Mouse (Mus musculus) midbrain, embryonic 10.5 days (tissue): ENCODE measurements around the gene Pid1. TPM values are rescaled to one million over a fixed set of nuclear protein-coding genes. Genes with fewer than 3 reads are reported as not detected.

ENCODE experiments used
- DNase-seq: peaks from one replicate; pipeline ENCODE4 v3.0.0-alpha.2; 2017; ENCODE audit warnings: low spot score
- H3K27ac ChIP-seq: fragments of 300-500 bp; sonication (generic); replicated peaks from 2 replicates; pipeline ENCODE4 v1.5.1; 2016; ENCODE audit warnings: mild to moderate bottlenecking
- H3K27me3 ChIP-seq: fragments of 300-500 bp; sonication (generic); 2 replicates; pipeline ENCODE4 v1.6.1; 2016; ENCODE audit warnings: low read depth, mild to moderate bottlenecking; ENCODE audit not compliant: poor library complexity, severe bottlenecking
- H3K36me3 ChIP-seq: fragments of 300-500 bp; sonication (generic); 2 replicates; pipeline ENCODE4 v1.6.1; 2016; ENCODE audit warnings: mild to moderate bottlenecking, moderate library complexity
- H3K4me1 ChIP-seq: fragments of 300-500 bp; sonication (generic); 2 replicates; pipeline ENCODE4 v1.6.1; 2016
- H3K4me3 ChIP-seq: fragments of 300-500 bp; sonication (generic); 2 replicates; pipeline ENCODE4 v1.5.1; 2016; ENCODE audit warnings: mild to moderate bottlenecking, moderate library complexity
- H3K9me3 ChIP-seq: fragments of 300-500 bp; sonication (generic); replicated peaks from 2 replicates; pipeline ENCODE4 v1.6.1; 2016; ENCODE audit warnings: mild to moderate bottlenecking
- WGBS: fragments of 180-500 bp; shearing (Covaris S2); methylation state at CpG from one replicate; pipeline ENCODE4 v1.1.7; 2016; 5-methylcytosine and 5-hydroxymethylcytosine counted together
- polyA plus RNA-seq: library from polyadenylated mRNA; unstranded; fragments of >200 nt; fragmentation: Nextera tagmentation; extraction: Ambion mirVana; gene quantifications from 2 replicates; pipeline ENCODE4 v1.2.1, GENCODE M21; 2016

Gene Pid1
- polyA plus RNA-seq, 1 experiment from 2014 or later: 9.6 TPM

DNA sequence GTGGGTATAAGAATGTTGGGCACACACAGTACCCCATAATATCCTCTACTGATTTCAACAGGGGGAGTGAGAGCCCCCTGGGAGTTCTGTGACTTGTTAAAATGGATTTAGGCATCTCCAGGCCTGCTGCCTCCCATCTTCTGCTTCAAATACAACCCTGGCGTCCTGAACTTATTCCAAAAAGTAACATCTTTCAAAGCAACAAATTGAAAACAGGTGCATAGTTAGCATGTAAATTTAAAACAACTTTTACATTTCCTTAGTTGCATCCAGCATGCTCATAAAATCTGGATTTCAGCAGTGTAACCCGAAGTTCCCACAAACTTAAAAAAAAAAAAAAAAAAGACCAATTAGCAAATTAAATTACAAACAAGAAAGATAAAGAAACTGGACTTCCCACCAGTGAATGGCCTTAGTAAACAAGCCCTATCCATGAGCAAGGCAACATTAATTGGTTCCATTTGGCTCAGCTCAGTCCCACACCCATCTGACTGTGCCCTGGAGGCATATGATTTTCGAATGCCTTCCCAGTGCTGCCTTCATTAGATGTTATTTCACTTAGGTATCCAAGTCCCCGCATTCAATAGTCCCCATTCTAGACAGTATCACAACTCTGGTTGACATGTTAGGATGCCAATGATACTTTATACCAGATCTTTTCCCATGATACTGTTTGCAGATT is 177.1 kb downstream of the Pid1 start:
- 66% methylated on average over 4 of the region's 4 CpGs for WGBS
- H3K4me1 ChIP-seq: no peaks in the 10 kb centered on the region
- H3K4me3 ChIP-seq: no peak overlapping the region
- H3K27me3 ChIP-seq: no peaks in the 10 kb centered on the region
- H3K27ac ChIP-seq: no peak overlapping the region
- no peak for DNase-seq
- no peaks in the 10 kb centered on the region for H3K36me3 ChIP-seq
- H3K9me3 ChIP-seq: no peaks in the 10 kb centered on the region

DNA sequence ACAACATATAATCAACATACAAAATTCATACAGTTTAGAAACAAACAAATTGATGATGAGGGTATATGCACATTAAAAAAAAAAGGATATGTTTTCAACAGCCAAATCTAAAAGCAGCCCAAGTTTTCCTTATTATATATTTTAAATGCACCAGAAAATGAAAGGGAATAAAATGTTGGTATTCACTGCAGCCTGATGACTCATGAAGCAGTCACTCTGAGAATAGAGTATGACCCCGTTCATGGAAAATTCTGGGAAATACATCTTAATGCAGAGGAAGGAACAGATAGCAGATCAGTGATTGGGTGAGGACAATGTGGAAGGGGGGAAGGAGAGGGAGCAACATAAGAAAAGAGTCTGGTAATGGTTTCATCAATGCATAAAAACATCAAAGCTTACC is 186.3 kb downstream of the Pid1 start:
- 79% methylated on average over 1 of the region's 1 CpGs for WGBS
- H3K27ac ChIP-seq: no peak overlapping the region

DNA sequence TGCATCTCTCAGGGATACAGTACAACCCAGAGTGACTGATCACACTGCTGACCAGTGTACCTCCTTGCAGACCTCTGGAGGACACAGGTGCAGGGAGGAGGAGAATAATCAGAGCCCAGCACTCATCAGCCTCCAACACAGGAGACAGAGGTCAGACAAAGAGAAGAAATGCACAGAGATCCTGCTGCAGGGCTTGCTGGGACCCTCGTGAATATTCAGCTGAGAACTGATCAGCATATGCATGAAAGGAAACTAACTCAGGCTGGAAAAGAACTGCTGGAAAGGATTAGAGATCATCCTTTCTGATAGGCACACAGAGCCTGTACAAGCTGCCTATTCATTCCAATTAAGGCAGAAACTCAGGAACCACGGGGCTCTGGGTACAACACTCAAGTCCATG is 186.9 kb downstream of the Pid1 start:
- Histone ChIP-seq H3K4me1 (peaks cover 16% of the 10 kb centered on the region), H3K9me3 (0 out of 2 replicates have a peak, but pooled peaks cover 3% of the 10 kb centered on the region), H3K27ac (peak overlapping the region; percentile 84), H3K36me3 (no peaks in the 10 kb centered on the region), H3K27me3 (no peaks in the 10 kb centered on the region), H3K4me3 (no peak overlapping the region)
- peak; percentile 26 for DNase-seq
- WGBS: 18% methylated on average over 2 of the region's 2 CpGs

More for the DNA sequence above, 186.3 kb downstream of the Pid1 start:
- 0 out of 2 replicates have a peak, but pooled peaks cover 3% of the 10 kb centered on the region for H3K9me3 ChIP-seq
- no peak overlapping the region for H3K4me3 ChIP-seq
- H3K36me3 ChIP-seq: no peaks in the 10 kb centered on the region
- H3K4me1 ChIP-seq: peaks cover 16% of the 10 kb centered on the region
- no peaks in the 10 kb centered on the region for H3K27me3 ChIP-seq
- DNase-seq: no peak

DNA sequence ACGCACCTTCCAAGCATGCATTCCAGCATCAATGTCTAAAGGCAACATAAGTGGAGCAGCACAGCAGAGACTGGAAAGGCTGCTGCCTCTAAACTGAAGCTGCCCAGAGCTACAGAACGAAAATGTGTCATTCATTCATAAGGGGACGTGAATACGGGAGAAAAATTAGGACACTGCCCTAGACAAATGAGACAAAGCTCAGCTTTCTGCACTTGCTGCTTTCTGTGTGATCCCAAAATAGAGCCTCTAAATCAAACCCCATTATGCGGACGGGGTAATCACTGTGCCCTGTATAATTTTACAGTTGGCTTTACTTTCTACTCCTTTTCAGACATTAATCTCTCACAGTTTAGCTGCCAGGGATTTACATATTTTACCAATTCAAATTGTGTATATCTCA is 191.0 kb downstream of the Pid1 start:
- Histone ChIP-seq H3K4me3 (no peak overlapping the region), H3K9me3 (no peaks in the 10 kb centered on the region), H3K27me3 (no peaks in the 10 kb centered on the region), H3K27ac (no peak overlapping the region), H3K4me1 (peaks cover 13% of the 10 kb centered on the region), H3K36me3 (no peaks in the 10 kb centered on the region)
- DNase-seq: no peak
- 80% methylated on average over 6 of the region's 6 CpGs for WGBS

DNA sequence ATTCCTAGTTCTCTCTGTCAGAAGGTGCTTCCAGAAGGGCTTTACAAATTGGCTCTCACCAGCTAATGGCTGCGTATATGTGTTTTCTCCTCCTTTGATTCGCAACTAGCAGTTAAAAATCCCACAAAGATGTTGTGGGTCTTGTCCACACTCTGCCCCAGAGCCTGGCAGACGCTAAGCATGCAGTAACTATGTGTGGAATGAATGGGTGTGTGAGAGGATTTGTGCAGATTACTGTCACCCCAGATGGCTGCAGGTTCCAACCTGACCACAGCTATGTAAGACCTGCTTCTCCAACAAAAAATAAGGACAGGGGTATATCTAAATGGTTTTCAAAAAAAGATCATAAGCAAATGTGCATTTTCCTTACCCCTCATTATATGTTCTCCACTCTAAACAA is 206.2 kb downstream of the Pid1 start:
- no peaks in the 10 kb centered on the region for H3K9me3 ChIP-seq
- DNase-seq: no peak
- 86% methylated on average over 3 of the region's 3 CpGs for WGBS
- H3K4me1 ChIP-seq: peaks cover 7% of the 10 kb centered on the region; the same call in 1 of the 2 replicates
- no peaks in the 10 kb centered on the region for H3K36me3 ChIP-seq
- no peaks in the 10 kb centered on the region for H3K27me3 ChIP-seq
- no peak overlapping the region for H3K4me3 ChIP-seq
- H3K27ac ChIP-seq: no peak overlapping the region

DNA sequence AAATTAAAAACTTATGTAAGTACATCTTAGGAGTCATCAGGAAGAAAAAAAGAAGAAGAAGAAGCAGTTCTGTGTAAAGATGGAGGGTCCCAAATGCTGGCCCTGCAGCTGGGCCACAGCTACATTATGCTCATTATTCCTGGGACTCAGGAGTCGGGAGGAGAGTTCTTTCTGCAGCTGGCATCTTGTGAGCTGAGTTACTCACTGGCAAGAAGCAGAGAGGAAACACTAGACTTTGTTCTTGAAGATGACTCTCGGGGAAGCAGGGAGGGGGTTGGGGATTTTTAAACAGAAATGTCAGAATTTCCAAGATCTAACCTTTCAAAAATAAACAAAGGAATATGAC is 208.4 kb downstream of the Pid1 start:
- H3K4me1 ChIP-seq: peaks cover 7% of the 10 kb centered on the region; the same call in 1 of the 2 replicates
- H3K4me3 ChIP-seq: no peak overlapping the region
- H3K27ac ChIP-seq: peak overlapping the region; percentile 74
- DNase-seq: peak; percentile 21
- WGBS: 32% methylated on average over 2 of the region's 2 CpGs
- no peaks in the 10 kb centered on the region for H3K36me3 ChIP-seq
- H3K27me3 ChIP-seq: no peaks in the 10 kb centered on the region
- H3K9me3 ChIP-seq: no peaks in the 10 kb centered on the region

DNA sequence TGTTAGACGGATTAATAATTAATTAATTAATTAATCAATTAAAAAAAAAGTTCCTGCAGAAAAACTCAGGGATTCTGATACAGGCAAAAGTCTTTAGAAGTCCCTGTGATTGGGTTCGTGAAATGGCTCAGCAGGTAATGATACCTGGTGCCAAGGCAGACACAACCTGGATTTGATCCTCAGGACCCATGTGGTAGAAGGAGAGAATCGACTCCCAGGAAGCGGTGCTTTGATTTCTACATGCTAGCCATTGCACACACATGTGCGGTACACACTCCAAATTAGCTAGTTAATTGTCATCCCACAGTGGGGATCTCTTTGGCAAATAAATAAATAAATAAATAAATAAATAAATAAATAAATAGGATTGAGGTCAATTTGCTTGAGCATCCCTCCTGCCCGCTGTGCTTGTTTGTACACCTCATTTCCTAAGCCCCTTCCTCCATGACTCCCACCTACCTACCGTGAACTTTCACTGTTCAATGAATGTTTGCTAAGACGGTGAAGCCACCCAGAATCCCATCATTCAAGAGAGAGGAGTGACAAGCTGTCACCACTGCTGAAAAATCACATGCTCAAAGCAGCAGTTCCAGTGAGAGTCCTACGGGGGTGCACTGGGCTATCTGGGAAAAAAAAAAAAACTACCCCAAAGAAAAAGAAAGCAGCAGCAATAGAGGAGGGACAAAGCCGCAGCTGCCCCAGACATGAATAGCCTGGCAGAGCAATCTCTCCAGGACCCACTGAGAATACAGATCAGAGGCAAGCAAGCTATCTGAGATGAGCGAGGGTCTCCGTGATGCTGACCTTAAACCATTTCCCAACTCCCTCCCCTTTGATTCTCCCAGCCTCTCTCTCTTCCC is 209.0 kb downstream of the Pid1 start:
- WGBS: 68% methylated on average over 12 of the region's 12 CpGs
- peak; percentile 25 for DNase-seq
- Histone ChIP-seq H3K27me3 (no peaks in the 10 kb centered on the region), H3K9me3 (no peaks in the 10 kb centered on the region), H3K27ac (peak overlapping the region; percentile 74), H3K36me3 (no peaks in the 10 kb centered on the region), H3K4me3 (no peak overlapping the region), H3K4me1 (peaks cover 7% of the 10 kb centered on the region; the same call in 1 of the 2 replicates)

DNA sequence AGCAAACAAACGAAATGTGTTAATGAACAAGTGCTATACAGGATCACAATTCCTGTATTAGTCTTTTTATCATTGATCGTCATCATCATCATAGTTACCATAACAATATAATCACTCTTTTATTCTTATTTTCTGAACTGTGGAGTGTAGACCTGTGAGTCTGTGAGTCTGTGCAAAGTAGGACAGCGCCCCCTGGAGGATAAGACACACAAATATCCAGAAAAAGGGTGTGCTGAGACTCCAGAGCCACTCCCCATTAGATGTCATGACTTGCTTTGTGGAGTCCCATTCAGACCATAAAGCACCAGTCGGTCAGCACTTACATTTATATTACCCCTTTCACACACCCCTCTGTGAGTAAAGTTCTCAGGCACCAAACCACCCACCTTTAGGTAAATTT is 210.0 kb downstream of the Pid1 start:
- DNase-seq: no peak
- 59% methylated on average over 4 of the region's 4 CpGs for WGBS

DNA sequence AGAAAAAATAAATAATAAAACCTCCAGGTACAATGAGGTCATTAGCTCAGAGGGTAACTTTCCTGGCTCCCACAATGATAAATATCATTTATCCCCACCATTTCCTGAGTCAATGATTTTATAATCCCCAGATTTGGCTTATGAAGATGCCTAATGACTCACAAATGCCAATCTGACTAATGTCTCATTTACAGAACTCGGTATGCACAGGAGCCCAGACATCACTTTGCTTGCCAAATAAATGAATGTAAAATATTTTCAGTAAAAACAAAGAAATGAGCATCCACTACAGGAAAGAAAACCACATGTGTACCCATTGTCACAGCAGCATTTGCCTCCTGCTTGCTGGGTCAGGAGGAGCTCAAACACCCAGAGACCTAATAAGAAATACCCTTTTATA is 222.4 kb downstream of the Pid1 start:
- H3K9me3 ChIP-seq: no peaks in the 10 kb centered on the region
- no peak for DNase-seq
- no peaks in the 10 kb centered on the region for H3K4me1 ChIP-seq
- WGBS: 89% methylated on average over 1 of the region's 1 CpGs
- H3K27me3 ChIP-seq: no peaks in the 10 kb centered on the region
- no peak overlapping the region for H3K27ac ChIP-seq
- no peak overlapping the region for H3K4me3 ChIP-seq
- no peaks in the 10 kb centered on the region for H3K36me3 ChIP-seq

More for the DNA sequence above, 210.0 kb downstream of the Pid1 start:
- H3K27me3 ChIP-seq: no peaks in the 10 kb centered on the region
- H3K4me1 ChIP-seq: peaks cover 7% of the 10 kb centered on the region; the same call in 1 of the 2 replicates
- no peak overlapping the region for H3K27ac ChIP-seq
- H3K9me3 ChIP-seq: no peaks in the 10 kb centered on the region
- no peak overlapping the region for H3K4me3 ChIP-seq
- H3K36me3 ChIP-seq: no peaks in the 10 kb centered on the region

DNA sequence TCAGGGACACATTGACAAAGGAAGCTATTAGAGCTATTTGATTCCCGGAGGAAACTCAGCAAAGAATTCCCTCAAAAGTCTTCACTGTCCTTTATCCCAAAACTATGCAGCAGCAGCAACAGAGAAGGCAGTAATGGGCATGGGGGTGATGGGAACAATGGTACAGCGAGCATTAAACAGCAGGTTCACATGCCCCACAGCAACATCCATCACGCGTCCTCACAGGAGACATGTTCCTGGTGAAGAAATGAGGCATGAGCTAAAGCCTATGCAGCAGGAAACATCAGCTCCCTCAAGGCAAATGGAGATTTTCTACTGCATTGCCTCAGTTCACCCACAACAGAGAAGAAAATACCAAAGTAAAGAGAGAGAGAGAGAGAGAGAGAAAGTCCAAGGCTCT is 231.5 kb downstream of the Pid1 start:
- no peaks in the 10 kb centered on the region for H3K9me3 ChIP-seq
- DNase-seq: no peak
- WGBS: 91% methylated on average over 4 of the region's 4 CpGs

DNA sequence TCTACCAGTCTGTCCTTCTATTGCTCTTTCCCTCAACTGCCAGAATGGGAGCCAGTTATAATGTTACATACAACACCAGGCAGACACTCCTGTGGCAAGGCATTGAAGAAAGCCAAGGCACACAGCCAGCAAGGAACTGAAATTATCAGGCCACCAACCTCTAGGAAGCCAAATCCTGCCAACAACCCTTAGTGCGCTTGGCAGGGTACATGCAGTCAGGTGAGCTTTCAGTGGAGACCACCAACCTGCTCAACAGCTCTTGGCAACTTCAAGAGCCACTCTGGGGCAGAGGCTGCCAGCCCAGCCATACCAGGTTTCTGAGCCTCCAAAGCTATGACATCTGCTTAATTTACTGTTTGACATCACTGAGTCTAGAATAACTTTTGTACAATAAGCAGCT is 232.2 kb downstream of the Pid1 start:
- Histone ChIP-seq H3K4me1 (no peaks in the 10 kb centered on the region), H3K27ac (no peak overlapping the region), H3K4me3 (no peak overlapping the region), H3K36me3 (no peaks in the 10 kb centered on the region), H3K9me3 (no peaks in the 10 kb centered on the region), H3K27me3 (no peaks in the 10 kb centered on the region)
- WGBS: 89% methylated on average over 1 of the region's 1 CpGs
- DNase-seq: no peak

More for the DNA sequence above, 231.5 kb downstream of the Pid1 start:
- Histone ChIP-seq H3K4me1 (no peaks in the 10 kb centered on the region), H3K36me3 (no peaks in the 10 kb centered on the region), H3K27ac (no peak overlapping the region), H3K4me3 (no peak overlapping the region), H3K27me3 (no peaks in the 10 kb centered on the region)

DNA sequence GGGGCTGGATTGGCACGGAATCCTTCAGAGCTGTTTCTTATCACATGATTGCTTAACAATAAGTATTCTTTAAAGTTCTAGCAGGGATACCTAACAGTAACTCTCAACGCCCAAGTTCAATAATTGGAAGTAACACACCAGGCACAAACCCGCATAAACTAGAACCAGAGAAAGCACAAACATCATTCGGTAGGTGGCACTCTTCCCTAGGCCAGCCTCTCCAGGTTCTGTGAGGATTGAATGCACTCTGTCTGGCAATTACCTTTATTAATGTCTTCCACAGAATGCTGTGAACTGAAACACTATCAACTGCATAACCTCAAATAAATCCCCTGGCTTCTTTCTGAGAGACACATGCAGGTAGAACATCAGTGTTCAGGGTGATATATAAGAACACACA is 235.5 kb downstream of the Pid1 start:
- Histone ChIP-seq H3K9me3 (no peaks in the 10 kb centered on the region), H3K4me1 (no peaks in the 10 kb centered on the region), H3K27me3 (no peaks in the 10 kb centered on the region), H3K36me3 (no peaks in the 10 kb centered on the region), H3K4me3 (no peak overlapping the region), H3K27ac (no peak overlapping the region)
- WGBS: 63% methylated on average over 4 of the region's 4 CpGs
- DNase-seq: no peak

DNA sequence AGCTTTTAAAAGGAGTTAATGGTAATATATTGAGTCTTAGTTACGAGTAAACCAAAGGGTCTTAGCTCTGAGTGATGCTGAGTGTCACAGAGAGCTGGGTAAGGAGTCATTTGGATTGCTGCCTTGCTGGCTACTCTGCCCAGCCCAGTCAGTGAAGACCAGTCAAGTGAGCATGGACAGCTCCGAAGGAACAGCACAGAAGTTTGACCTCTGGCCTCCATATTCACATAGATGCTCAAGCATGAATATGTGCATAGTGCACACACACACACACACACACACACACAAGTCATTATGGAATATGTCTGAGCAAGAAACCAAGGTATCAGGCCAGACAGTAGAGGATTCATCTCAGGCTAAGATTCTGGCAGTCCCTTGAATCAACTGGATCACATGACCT is 244.7 kb downstream of the Pid1 start:
- Histone ChIP-seq H3K36me3 (no peaks in the 10 kb centered on the region), H3K27ac (no peak overlapping the region), H3K27me3 (no peaks in the 10 kb centered on the region), H3K4me3 (no peak overlapping the region), H3K9me3 (no peaks in the 10 kb centered on the region), H3K4me1 (peaks cover 4% of the 10 kb centered on the region; the same call in 1 of the 2 replicates)
- WGBS: 88% methylated on average over 2 of the region's 2 CpGs
- DNase-seq: no peak
